Mouse (Mus musculus) limb, embryonic 14.5 days (tissue): ENCODE results near the gene Txnip. TPM values are rescaled to one million over a fixed set of nuclear protein-coding genes. Genes with fewer than 3 reads are reported as not detected.

ENCODE experiments used
- ATAC-seq: fragments of 200-750 bp; cut with Nextera tagmentation; 2 replicates; pipeline ENCODE4 v1.8.0; 2017; ENCODE audit warnings: low read depth, moderate number of reproducible peaks, moderate TSS enrichment; ENCODE audit not compliant: low FRiP score
- DNase-seq: peaks from one replicate; pipeline ENCODE4 v3.0.0-alpha.2; 2015; ENCODE audit warnings: low spot score
- H3K27ac ChIP-seq: fragments of 300-500 bp; sonication (generic); replicated peaks from 2 replicates; pipeline ENCODE4 v1.5.1; 2014; ENCODE audit warnings: low read depth, mild to moderate bottlenecking, low read length, moderate library complexity, mixed read lengths
- H3K27me3 ChIP-seq: fragments of 300-500 bp; sonication (generic); 2 replicates; pipeline ENCODE4 v1.6.1; 2014; ENCODE audit warnings: low read length, mixed read lengths; ENCODE audit not compliant: control insufficient read depth, insufficient read depth
- H3K36me3 ChIP-seq: fragments of 300-500 bp; sonication (generic); 2 replicates; pipeline ENCODE4 v1.6.1; 2014; ENCODE audit warnings: mild to moderate bottlenecking, low read length, moderate library complexity, mixed read lengths; ENCODE audit not compliant: control insufficient read depth, insufficient read depth
- H3K4me1 ChIP-seq: fragments of 300-500 bp; sonication (generic); 2 replicates; pipeline ENCODE4 v1.6.1; 2014; ENCODE audit warnings: antibody characterized with exemption, low read length, mixed read lengths; ENCODE audit not compliant: control insufficient read depth, insufficient read depth
- H3K4me2 ChIP-seq: fragments of 300-500 bp; sonication (generic); replicated peaks from 2 replicates; pipeline ENCODE4 v1.6.1; 2014; ENCODE audit warnings: low read depth, mild to moderate bottlenecking, low read length, moderate library complexity; ENCODE audit not compliant: severe bottlenecking
- H3K4me3 ChIP-seq: fragments of 300-500 bp; sonication (generic); replicated peaks from 2 replicates; pipeline ENCODE4 v1.5.1; 2014; ENCODE audit warnings: low read length
- H3K9ac ChIP-seq: fragments of 300-500 bp; sonication (generic); 2 replicates; pipeline ENCODE4 v1.6.1; 2014; ENCODE audit warnings: mild to moderate bottlenecking, low read depth, low read length, moderate library complexity; ENCODE audit not compliant: severe bottlenecking
- H3K9me3 ChIP-seq: fragments of 300-500 bp; sonication (generic); 2 replicates; pipeline ENCODE4 v1.6.1; 2016; ENCODE audit warnings: low read length; ENCODE audit not compliant: control insufficient read depth
- POLR2A ChIP-seq: fragments of 200-500 bp; IDR thresholded peaks from 2 replicates; pipeline ENCODE4 v1.8.0; 2012; ENCODE audit warnings: inconsistent platforms, mild to moderate bottlenecking, moderate library complexity, borderline replicate concordance; ENCODE audit not compliant: insufficient read depth, insufficient read length; ENCODE audit errors: extremely low read depth
- WGBS: fragments of 180-500 bp; shearing (Covaris S2); extraction: QIAGEN DNeasy Blood & Tissue Kit; methylation state at CpG from one replicate; pipeline ENCODE4 v1.1.7; 2014; 5-methylcytosine and 5-hydroxymethylcytosine counted together
- polyA plus RNA-seq, 2 experiments: library from polyadenylated mRNA; depleted of rRNA in 1 of 2; stranded (reverse) in 1 of 2; unstranded in 1 of 2; fragments of >200 nt; fragmentation: Nextera tagmentation in 1 of 2; extraction: Ambion mirVana in 1 of 2; gene quantifications; 2 replicates each; pipeline versions ENCODE4 v1.2.1 to v1.2.3; 2012 to 2014

Gene Txnip
- polyA plus RNA-seq, 2 experiments: 167 to 211 TPM

GRCm38 (mm10) chr3:96534300-96534699 lies 23.5 kb upstream of the Txnip start:
- Histone ChIP-seq H3K4me2 (no peak overlapping the region), H3K4me1 (no peaks in the 10 kb centered on the region), H3K27me3 (no peaks in the 10 kb centered on the region), H3K27ac (no peak overlapping the region), H3K9me3 (no peaks in the 10 kb centered on the region), H3K36me3 (no peaks in the 10 kb centered on the region), H3K9ac (no peak overlapping the region), H3K4me3 (no peak overlapping the region)
- 64% methylated on average over 2 of the region's 2 CpGs for WGBS
- TF ChIP-seq POLR2A: no peak
- ATAC-seq (no peak), DNase-seq (no peak)

- Histone ChIP-seq H3K27me3 (no peaks in the 10 kb centered on the region), H3K36me3 (no peaks in the 10 kb centered on the region), H3K9me3 (no peaks in the 10 kb centered on the region), H3K27ac (no peak overlapping the region), H3K4me2 (no peak overlapping the region), H3K4me1 (no peaks in the 10 kb centered on the region), H3K4me3 (no peak overlapping the region), H3K9ac (no peak overlapping the region)
- 26% methylated on average over 2 of the region's 2 CpGs for WGBS
- DNase-seq (peak; percentile 42), ATAC-seq (no peak)
- no peak for TF ChIP-seq POLR2A
These were observed 18.4 kb upstream of the Txnip start for GRCm38 (mm10) chr3:96539316-96539715.

GRCm38 (mm10) chr3:96540740-96541139 lies 17.0 kb upstream of the Txnip start:
- WGBS: 38% methylated on average over 6 of the region's 6 CpGs
- no peak overlapping the region for H3K27ac ChIP-seq
- DNase-seq: no peak
- no peak overlapping the region for H3K4me3 ChIP-seq
- H3K9me3 ChIP-seq: no peaks in the 10 kb centered on the region
- no peaks in the 10 kb centered on the region for H3K4me1 ChIP-seq
- no peaks in the 10 kb centered on the region for H3K27me3 ChIP-seq
- H3K9ac ChIP-seq: no peak overlapping the region
- ATAC-seq: no peak
- no peak overlapping the region for H3K4me2 ChIP-seq
- H3K36me3 ChIP-seq: no peaks in the 10 kb centered on the region
- no peak for TF ChIP-seq POLR2A

DNA sequence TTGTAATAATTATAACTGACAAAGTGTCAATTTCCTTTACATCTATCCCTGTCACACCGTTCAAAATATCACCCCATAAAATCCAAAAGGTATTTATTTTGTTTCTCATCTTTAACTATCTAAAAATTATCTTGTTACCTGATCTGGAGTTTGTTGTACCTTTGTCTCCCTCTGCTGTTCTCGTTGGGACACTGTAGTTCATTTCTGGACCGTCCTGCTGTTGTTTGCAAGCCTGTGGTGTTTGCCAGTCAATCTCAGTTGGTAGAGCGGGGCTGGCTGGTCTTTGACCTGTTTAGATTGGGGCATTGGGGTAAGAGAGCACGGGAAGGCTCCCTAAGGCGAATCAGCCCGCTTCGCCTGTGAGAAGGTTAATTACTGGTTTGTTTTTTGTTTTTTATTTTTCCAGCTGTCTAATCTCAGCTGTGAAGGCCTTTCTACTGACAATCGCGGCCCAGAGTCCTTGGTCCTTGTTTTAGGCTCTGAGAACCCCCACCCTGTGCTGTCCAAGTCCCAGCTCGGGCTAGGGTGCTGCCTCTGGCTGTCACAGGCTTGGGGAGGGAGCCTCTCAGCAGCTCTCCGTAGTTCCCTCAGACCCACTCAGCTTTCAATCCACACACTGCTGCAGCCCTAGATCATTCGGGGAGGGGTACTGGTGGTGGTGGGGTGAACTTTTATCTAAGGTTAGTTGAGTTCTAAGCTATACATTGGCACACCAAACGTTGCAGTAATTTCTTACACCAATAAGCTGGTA lies 16.3 kb upstream of the Txnip start:
- DNase-seq (no peak), ATAC-seq (no peak)
- H3K9ac ChIP-seq: no peak overlapping the region

DNA sequence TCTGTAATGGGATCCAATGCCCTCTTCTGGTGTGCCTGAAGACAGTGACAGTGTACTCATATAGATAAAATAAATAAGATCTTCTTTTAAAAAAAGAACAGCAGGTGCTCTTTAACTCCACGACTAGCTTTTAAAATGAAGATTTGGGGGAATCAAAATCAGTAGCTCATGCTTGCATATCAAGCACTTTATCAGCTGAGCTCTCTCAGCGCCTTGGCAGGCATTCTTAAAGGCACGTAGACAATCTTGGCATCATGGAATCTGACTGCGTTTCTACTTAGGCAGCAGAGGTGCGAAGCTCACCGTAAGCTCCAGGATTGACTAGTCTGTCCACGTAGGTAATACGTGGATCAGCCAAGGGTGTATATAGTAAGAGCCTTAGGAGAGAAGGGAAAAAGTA lies 15.2 kb upstream of the Txnip start:
- no peaks in the 10 kb centered on the region for H3K36me3 ChIP-seq
- no peak for TF ChIP-seq POLR2A
- DNase-seq (no peak), ATAC-seq (no peak)
- no peak overlapping the region for H3K4me2 ChIP-seq
- no peaks in the 10 kb centered on the region for H3K9me3 ChIP-seq
- no peaks in the 10 kb centered on the region for H3K27me3 ChIP-seq
- WGBS: 79% methylated on average over 8 of the region's 8 CpGs
- no peak overlapping the region for H3K4me3 ChIP-seq
- no peaks in the 10 kb centered on the region for H3K4me1 ChIP-seq
- H3K9ac ChIP-seq: no peak overlapping the region
- H3K27ac ChIP-seq: no peak overlapping the region

More for the DNA sequence above, 16.3 kb upstream of the Txnip start:
- H3K4me3 ChIP-seq: no peak overlapping the region
- H3K36me3 ChIP-seq: no peaks in the 10 kb centered on the region
- H3K9me3 ChIP-seq: no peaks in the 10 kb centered on the region
- TF ChIP-seq POLR2A: no peak
- no peaks in the 10 kb centered on the region for H3K27me3 ChIP-seq
- no peak overlapping the region for H3K4me2 ChIP-seq
- WGBS: 22% methylated on average over 14 of the region's 14 CpGs
- no peaks in the 10 kb centered on the region for H3K4me1 ChIP-seq
- no peak overlapping the region for H3K27ac ChIP-seq
